Mouse (Mus musculus) lung, postnatal 25 days (tissue): ENCODE measurements around the gene Edf1.

Experiments used
- DNase-seq: peaks from one replicate; pipeline ENCODE4 v3.0.0; 2022; ENCODE audit warnings: low spot score

The Edf1 gene

DNA sequence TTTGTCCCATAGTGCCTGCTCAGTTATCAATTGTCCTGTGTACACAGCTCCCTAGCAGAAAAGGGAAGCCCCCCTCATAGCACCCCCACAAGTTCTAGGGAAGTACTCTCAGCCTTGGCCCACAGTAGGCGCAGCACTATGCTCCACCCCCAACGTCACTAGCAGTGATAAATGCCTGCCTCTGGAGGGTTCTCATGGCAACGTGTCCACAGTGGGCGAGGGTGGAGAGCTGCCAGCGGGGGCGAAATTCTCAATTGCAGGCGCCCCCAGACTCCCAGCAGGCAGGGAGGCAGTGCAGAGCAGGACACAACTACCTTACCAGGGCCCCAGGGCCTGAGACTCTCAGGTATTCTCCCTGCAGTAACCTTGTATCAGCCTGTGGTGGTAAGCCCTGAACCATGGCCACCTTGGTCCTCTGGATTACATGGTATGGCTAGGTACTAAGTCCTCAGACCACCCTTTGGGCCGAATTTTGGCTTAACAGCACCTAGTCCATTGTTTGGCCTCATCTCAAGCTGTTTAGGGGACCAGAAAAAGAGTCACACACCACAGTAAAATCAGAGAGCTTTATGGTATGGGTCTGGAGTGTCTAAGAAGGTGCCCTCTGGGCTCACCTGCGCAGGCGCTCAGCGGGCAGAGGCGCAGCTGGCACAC, 24.9 kb downstream of the Edf1 start:
- DNase-seq = no peak

DNA sequence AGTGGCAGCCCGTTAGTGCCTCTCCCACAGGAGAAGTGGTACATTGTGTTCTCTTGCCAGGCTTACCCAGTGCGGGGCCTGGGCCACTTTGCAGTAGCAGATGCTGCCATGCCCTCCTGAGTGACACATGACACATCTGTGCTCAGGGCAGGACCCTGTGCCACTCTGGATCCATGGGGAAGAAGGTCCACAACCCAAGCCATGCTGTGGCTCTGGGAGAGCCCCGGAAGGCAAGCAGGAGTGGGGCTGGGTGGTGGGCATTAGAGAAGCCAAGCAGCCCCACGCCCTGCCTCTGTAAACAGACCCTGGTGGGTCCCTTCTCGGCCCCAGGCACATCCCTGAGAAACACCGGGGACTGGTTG, 25.5 kb downstream of the Edf1 start:
- DNase-seq = no peak

DNA sequence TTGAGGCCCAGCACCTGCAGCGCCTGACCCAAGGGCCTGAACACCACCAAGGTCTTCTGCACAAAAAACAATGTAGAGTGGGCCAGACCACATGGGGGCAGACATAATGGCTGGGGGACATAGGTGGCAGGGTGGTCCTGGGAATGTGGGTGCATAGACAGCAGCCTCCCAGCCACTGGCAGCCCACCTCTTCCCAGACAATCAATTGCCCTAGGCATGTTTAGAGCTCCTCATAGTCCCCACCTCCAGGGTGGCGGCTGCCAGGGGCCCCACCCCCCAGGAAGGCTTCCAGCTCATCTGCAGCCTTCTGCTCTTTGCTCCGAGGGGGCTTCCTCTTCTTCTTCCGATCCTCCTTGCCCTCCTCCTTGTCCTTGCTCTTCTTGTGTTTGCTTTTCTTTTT, 25.9 kb downstream of the Edf1 start:
- no peak for DNase-seq

DNA sequence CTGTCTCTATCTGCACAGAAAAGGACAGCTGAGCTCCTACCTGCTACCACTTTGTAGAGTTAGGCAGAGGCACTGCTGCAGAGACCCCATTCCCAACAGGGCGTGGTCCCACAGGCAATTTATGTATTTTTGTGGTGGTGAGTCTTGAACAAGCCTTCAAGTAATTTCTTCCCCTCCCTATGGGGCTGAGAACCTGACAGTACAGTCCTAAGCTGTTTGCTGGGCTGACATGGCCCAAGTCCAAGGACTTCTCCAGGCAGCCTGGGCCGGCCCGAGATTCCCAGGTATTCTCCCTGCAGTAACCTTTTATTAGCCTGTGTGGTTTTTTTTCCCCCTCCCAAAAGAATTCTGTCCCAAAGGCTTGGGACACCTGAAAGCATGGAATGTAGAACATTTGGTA, 26.5 kb downstream of the Edf1 start:
- DNase-seq = no peak

DNA sequence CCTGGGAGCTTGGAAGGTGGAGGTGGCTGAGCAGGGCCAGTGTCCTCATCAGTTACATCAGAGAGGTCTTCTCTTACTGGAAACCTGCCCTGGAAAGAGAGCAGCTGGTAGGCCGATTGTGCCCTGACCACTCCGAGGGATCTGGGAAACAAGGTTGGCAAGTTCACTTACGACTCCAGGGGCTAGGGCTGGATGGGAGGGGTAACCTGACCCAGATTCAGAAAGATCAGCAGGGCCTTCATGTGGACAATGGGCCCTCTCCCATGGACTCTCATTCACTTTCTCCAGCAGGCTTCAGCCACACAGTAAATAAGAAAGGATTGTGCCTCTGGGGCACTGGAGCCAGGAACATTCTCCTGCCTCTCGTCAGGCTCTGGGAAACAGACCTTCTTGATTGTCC, 27.2 kb downstream of the Edf1 start:
- no peak for DNase-seq

DNA sequence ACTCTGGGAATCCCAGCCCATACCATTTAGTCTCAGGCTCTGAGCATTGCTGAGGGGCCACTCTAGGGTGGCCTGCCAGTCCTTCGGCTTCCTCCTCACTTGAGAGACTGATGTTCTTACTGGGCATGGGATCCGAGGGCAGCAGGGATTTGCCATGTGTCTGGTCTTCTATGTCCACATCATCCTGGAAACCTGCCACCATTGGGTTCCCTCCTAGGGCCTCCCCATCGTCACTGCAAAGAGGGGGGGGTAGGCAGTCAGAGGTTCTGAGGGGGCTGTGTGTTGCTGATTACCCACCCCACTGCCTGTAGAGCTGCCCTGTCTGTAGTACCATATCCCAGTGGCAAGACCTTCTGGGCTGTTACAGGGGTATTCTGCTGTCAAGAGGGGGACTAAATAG, 28.0 kb downstream of the Edf1 start:
- DNase-seq = no peak

DNA sequence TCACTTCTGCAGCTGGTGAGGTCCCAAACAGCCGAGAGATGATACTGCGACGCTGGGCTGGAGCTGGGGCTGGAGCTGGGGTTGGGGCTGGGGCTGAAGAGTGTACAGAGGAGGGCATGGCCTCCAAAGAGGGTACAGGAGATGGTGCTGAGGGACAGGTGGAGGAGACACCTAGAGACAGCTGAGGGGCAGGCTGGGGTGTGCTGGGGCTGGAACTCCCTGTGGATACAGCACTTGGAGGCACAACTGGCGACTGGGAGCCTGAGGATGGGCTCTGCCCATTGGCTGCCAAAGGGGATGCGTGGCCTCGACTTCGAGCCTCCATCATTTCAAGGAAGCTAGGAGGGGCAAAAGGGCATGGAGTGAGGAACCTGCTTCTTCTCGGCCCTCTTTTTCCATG, 29.6 kb downstream of the Edf1 start:
- DNase-seq = no peak

DNA sequence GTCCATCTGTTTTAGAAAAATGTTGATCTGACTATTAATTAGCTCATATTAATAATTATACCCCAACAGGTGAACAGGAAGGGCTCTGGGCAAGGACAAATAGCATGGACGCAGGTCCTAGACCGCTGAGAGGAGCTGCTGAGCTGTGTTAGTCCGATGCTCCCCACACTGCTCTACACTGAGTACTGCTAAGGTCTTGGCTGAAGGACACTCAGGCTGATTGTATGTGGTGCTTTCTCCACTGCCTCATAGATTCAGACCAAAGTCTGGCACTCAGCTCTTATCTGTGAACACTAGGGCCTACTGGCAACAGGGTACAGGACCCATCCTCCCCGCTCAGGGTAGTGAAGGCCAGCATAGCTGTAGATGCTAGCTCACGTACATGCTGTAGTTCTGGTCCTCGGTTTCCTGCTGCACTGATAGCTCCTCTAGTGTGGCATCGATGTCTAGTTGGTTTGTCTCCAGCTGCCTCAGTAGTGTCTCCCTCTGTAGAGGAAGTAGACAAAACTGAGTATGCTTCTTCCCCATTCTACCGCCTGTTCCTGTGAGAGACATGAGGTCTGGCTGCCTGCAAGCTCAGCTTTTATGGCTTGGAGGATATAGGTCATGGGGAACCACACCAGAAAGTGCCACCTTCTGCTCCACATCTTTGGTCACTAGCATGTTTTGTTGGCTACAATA, 30.7 kb downstream of the Edf1 start:
- no peak for DNase-seq

DNA sequence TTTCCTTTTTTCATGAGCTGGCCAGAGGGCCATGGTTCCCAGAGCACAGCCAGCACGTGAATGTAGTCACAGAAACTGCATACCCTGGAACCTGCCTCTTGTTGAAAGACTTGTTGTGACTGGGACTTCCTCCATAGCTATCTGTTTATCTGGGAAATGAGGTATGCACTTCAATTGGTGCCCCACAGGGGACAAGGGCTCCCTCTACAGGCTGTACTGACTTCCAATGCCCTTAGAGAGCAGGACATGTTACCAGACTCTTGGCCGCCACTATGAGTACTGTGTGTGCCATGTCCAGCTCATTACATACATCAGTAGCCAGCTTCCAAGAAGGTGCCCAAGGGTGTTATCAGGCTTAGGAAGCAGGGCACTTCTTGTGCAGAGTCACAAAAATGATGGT, 34.2 kb downstream of the Edf1 start:
- peak; percentile 48 for DNase-seq

DNA sequence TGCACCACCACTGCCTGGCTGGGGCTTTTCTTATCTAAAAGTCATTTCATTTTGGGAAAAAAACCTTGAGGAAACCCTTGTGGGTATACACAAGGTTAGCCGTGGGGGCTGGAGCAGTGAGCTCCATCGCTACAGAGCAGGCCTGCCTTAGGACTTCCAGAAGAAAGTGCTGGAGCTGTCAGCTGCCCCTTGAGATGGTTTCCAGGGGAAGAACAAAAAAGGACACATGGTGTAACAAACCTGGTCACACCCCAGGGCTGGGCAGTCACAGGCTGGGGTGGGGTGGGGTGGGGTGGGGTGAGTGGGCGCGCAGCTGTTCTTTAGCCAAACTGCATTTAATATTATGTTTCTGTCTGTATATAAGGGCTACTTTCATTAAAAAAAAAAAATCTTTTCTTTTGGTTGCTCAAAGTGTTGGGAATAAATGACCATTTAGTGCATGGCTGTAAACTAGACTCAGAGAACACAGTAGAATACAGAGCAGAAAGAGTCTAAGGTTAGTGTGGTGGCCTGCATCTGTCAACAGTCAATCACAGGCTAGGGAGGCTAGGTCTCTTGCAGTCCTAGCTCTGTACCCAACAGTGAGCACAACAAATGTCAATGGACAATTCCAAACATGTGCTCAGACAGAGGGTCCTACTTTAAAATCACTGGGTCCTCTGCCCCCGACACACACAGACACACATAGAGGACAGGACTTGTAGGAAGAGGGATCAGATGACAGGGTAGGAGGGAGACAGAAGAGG, 39.3 kb downstream of the Edf1 start:
- no peak for DNase-seq

DNA sequence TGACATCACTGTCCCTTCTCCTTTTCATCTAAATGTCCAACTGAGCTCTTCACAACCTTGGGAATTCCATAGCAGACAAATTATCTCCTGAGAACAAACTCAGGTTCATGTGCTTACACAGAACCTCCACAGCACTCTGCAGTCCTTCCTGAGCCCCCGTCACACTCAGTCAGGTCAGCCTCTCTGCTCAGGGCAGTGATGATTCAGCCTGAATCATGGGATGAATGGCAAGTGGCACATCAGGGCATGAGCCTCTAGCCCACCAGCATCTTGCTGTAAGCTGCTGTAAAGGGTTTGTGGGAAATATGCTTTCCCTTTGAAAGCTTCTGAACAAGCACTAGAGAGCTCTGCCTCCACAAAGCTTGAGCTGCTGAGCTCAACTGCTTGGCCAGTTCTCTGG, 41.1 kb downstream of the Edf1 start:
- no peak for DNase-seq

DNA sequence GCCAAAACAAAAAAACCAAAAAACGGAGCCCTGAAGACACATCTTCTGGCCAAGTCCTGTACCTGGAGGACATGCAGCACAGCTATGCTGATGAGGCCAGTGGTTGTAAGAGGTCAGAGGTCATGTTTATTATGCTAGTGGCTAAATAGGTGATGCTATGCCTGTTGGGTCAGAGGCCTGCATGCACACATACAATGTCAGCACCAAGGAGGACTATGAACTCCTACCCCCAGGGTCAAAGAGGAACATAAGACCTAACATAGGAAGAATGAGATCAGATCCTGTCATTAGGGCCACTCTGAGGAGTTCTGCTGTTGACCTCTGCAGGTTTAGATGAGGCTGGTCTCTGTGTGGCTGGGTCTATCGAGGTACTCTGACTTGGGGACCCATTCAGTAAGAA, 42.4 kb downstream of the Edf1 start:
- DNase-seq = no peak

DNA sequence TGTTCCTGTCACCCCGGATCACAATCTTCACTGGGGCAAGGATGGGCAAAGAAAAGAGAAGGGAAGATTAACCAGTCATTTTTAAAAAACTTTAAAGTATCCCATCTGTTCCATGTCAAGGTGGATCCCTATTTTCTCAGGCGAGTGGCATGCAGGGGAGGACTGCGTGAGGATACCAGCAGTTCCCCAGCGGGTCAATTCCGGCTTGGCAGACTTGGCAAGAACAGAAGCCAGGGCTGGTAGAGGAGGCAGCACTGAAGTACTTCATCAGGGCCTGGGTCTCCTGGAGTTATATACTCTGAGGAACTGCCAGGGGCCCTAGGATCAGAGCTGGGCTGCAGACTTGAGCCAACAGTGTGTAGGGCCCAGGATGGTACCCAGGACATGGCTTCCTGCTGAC, 44.9 kb downstream of the Edf1 start:
- no peak for DNase-seq

DNA sequence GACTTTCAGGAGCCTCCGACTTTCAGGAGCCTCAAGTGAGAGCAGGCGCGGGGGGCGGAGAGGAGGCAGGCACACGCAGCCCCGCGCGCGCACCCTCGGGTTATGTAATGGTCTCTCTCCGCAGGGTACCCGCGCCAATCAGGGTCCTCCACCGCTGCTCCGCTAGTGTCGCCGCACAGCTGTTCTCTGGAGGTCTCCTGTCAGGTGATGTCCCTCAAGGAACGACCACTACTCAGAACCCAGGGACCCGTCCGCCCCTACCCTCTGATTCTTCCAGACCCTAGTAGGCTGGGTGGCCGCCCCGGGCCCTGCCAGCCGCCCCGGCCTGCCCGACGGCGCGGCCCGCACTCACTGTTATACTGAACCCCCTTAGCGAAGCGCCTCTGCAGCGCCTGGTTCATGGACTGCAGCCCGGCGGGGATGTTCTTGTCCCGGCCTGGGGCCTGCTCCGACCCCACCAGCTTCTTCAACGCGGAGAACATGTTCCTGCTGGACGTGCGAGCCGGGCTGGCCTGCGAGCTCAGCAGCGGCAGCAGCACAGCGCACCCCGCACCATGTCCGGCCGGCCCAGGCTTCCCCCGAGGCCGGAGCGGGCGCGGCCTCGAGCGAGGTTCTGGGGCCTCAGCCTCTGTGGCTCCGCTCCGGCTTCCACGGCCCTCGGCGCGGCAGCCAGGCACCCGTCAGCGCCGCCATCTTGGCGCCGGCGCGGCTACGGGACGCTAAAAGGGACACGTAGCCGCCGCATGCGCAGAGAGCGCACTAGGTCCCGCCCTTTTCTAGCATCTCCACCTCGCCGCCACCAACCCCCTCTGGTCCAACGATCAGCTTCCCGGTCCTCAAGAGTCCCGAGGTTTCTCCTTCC, 50.3 kb downstream of the Edf1 start, which contains the start of gene Rabl6:
Rabl6 (minus strand) TSS at position 761 of the 862 bp plus-strand sequence.
- peak; percentile 87 for DNase-seq

DNA sequence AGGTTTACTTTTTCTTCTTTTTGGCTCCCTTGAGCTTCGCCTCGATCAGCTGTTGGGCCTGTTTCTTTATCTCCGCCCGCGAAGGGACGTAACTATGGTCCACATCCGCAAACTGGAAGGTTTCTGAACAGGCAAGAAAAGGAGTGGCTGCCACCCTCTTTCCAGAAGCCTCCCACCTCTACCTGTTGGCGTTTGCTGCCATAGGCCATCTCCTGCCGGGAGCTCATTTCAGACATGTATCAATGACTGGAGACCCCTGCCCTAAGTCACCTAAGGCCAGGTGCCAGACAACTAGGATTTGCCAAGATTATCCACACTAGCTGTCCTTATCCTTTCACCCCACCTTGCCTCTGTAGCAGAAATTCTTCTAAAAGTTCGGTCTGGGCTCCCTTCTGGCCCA, 51.0 kb downstream of the Edf1 start:
- no peak for DNase-seq
